Mouse (Mus musculus) kidney, embryonic 14.5 days (tissue): ENCODE measurements around the gene Etl4. TPM values are rescaled to one million over a fixed set of nuclear protein-coding genes. Genes with fewer than 3 reads are reported as not detected.

ENCODE experiments used
- ATAC-seq: fragments of 200-750 bp; cut with Nextera tagmentation; 2 replicates; pipeline ENCODE4 v1.8.0; 2017; ENCODE audit warnings: moderate number of reproducible peaks, mild to moderate bottlenecking, moderate TSS enrichment, moderate library complexity; ENCODE audit not compliant: low FRiP score, low TSS enrichment
- H3K27ac ChIP-seq: fragments of 300-500 bp; sonication (generic); 2 replicates; pipeline ENCODE4 v1.5.1; 2014; ENCODE audit warnings: low read depth, mild to moderate bottlenecking, low read length, moderate library complexity, mixed read lengths
- H3K27me3 ChIP-seq: fragments of 300-500 bp; sonication (generic); 2 replicates; pipeline ENCODE4 v1.6.1; 2014; ENCODE audit warnings: mild to moderate bottlenecking, low read length; ENCODE audit not compliant: control insufficient read depth, insufficient read depth
- H3K36me3 ChIP-seq: fragments of 300-500 bp; sonication (generic); 2 replicates; pipeline ENCODE4 v1.6.1; 2014; ENCODE audit warnings: low read length, mixed read lengths; ENCODE audit not compliant: control insufficient read depth, insufficient read depth
- H3K4me1 ChIP-seq: fragments of 300-500 bp; sonication (generic); 2 replicates; pipeline ENCODE4 v1.6.1; 2014; ENCODE audit warnings: low read length, mixed read lengths; ENCODE audit not compliant: control insufficient read depth, insufficient read depth
- H3K4me2 ChIP-seq: fragments of 300-500 bp; sonication (generic); replicated peaks from 2 replicates; pipeline ENCODE4 v1.6.1; 2014; ENCODE audit warnings: low read depth, mild to moderate bottlenecking, low read length
- H3K4me3 ChIP-seq: fragments of 300-500 bp; sonication (generic); 2 replicates; pipeline ENCODE4 v1.5.1; 2014; ENCODE audit warnings: mild to moderate bottlenecking, low read length
- H3K9ac ChIP-seq: fragments of 300-500 bp; sonication (generic); 2 replicates; pipeline ENCODE4 v1.6.1; 2014; ENCODE audit warnings: low read depth, mild to moderate bottlenecking, low read length, moderate library complexity
- H3K9me3 ChIP-seq: fragments of 300-500 bp; sonication (generic); 2 replicates; pipeline ENCODE4 v1.6.1; 2016; ENCODE audit warnings: low read length; ENCODE audit not compliant: control insufficient read depth
- WGBS: fragments of 180-500 bp; shearing (Covaris S2); extraction: QIAGEN DNeasy Blood & Tissue Kit; methylation state at CpG from one replicate; pipeline ENCODE4 v1.1.7; 2014; 5-methylcytosine and 5-hydroxymethylcytosine counted together
- polyA plus RNA-seq: library from polyadenylated mRNA; unstranded; fragments of >200 nt; fragmentation: Nextera tagmentation; extraction: Ambion mirVana; gene quantifications from 2 replicates; pipeline ENCODE4 v1.2.1, GENCODE M21; 2014

Gene Etl4
- polyA plus RNA-seq, 1 experiment from 2014 or later, result 93.8 TPM

- no peak overlapping the region for H3K9ac ChIP-seq
- H3K9me3 ChIP-seq, result no peaks in the 10 kb centered on the region
- no peaks in the 10 kb centered on the region; the same call in 1 of the 2 replicates for H3K4me1 ChIP-seq
- no peaks in the 10 kb centered on the region for H3K27me3 ChIP-seq
- peaks cover 7% of the 10 kb centered on the region; the same call in 1 of the 2 replicates for H3K36me3 ChIP-seq
- no peak for ATAC-seq
- H3K27ac ChIP-seq, result no peak overlapping the region
- WGBS, result 91% methylated on average over 4 of the region's 4 CpGs
- no peak overlapping the region for H3K4me2 ChIP-seq
- no peak overlapping the region for H3K4me3 ChIP-seq
These were observed 809.5 kb downstream of the Etl4 start for GRCm38 (mm10) chr2:20719105-20719504.

- no peaks in the 10 kb centered on the region for H3K9me3 ChIP-seq
- no peaks in the 10 kb centered on the region for H3K27me3 ChIP-seq
- ATAC-seq, result no peak
- no peak overlapping the region for H3K4me2 ChIP-seq
- H3K27ac ChIP-seq, result no peak overlapping the region
- peaks cover 6% of the 10 kb centered on the region; the same call in 1 of the 2 replicates for H3K36me3 ChIP-seq
- no peak overlapping the region for H3K4me3 ChIP-seq
- 88% methylated on average over 3 of the region's 3 CpGs for WGBS
- H3K9ac ChIP-seq, result no peak overlapping the region
- peaks cover 4% of the 10 kb centered on the region; the same call in 1 of the 2 replicates for H3K4me1 ChIP-seq
These were observed 811.5 kb downstream of the Etl4 start for GRCm38 (mm10) chr2:20721098-20721497.

GRCm38 (mm10) chr2:20722165-20722991 lies 812.8 kb downstream of the Etl4 start:
- no peak overlapping the region for H3K9ac ChIP-seq
- peaks cover 4% of the 10 kb centered on the region; the same call in 1 of the 2 replicates for H3K4me1 ChIP-seq
- 34% methylated on average over 15 of the region's 15 CpGs for WGBS
- H3K36me3 ChIP-seq, result peaks cover 2% of the 10 kb centered on the region; the same call in 1 of the 2 replicates
- no peak overlapping the region; the same call in 1 of the 2 replicates for H3K27ac ChIP-seq
- no peaks in the 10 kb centered on the region for H3K9me3 ChIP-seq
- no peak overlapping the region for H3K4me3 ChIP-seq
- no peak overlapping the region for H3K4me2 ChIP-seq
- H3K27me3 ChIP-seq, result no peaks in the 10 kb centered on the region
- ATAC-seq, result no peak

- no peak overlapping the region for H3K9ac ChIP-seq
- ATAC-seq, result peak; percentile 73
- peaks cover 4% of the 10 kb centered on the region; the same call in 1 of the 2 replicates for H3K4me1 ChIP-seq
- H3K36me3 ChIP-seq, result no peaks in the 10 kb centered on the region; the same call in 1 of the 2 replicates
- no peaks in the 10 kb centered on the region for H3K9me3 ChIP-seq
- no peak overlapping the region for H3K27ac ChIP-seq
- no peaks in the 10 kb centered on the region for H3K27me3 ChIP-seq
- WGBS, result 28% methylated on average over 2 of the region's 2 CpGs
- no peak overlapping the region for H3K4me3 ChIP-seq
- no peak overlapping the region for H3K4me2 ChIP-seq
These were observed 814.6 kb downstream of the Etl4 start for GRCm38 (mm10) chr2:20723990-20724745.

- H3K4me1 ChIP-seq, result 0 out of 2 replicates have a peak, but pooled peaks cover 4% of the 10 kb centered on the region
- ATAC-seq, result no peak
- H3K36me3 ChIP-seq, result no peaks in the 10 kb centered on the region
- no peak overlapping the region for H3K27ac ChIP-seq
- 81% methylated on average over 2 of the region's 2 CpGs for WGBS
- no peak overlapping the region for H3K9ac ChIP-seq
- no peaks in the 10 kb centered on the region for H3K9me3 ChIP-seq
- H3K4me3 ChIP-seq, result no peak overlapping the region
- no peak overlapping the region for H3K4me2 ChIP-seq
- H3K27me3 ChIP-seq, result no peaks in the 10 kb centered on the region
These were observed 817.4 kb downstream of the Etl4 start for GRCm38 (mm10) chr2:20726974-20727373.

GRCm38 (mm10) chr2:20727752-20728438 lies 818.3 kb downstream of the Etl4 start:
- no peak overlapping the region for H3K27ac ChIP-seq
- ATAC-seq, result no peak
- H3K4me1 ChIP-seq, result 0 out of 2 replicates have a peak, but pooled peaks cover 4% of the 10 kb centered on the region
- no peak overlapping the region for H3K4me3 ChIP-seq
- WGBS, result 85% methylated on average over 6 of the region's 6 CpGs
- H3K36me3 ChIP-seq, result no peaks in the 10 kb centered on the region
- no peak overlapping the region for H3K4me2 ChIP-seq
- no peak overlapping the region for H3K9ac ChIP-seq
- no peaks in the 10 kb centered on the region for H3K9me3 ChIP-seq
- H3K27me3 ChIP-seq, result no peaks in the 10 kb centered on the region

- H3K27ac ChIP-seq, result no peak overlapping the region
- no peak overlapping the region for H3K9ac ChIP-seq
- no peaks in the 10 kb centered on the region for H3K36me3 ChIP-seq
- H3K27me3 ChIP-seq, result no peaks in the 10 kb centered on the region
- H3K4me3 ChIP-seq, result no peak overlapping the region
- H3K4me1 ChIP-seq, result peaks cover 14% of the 10 kb centered on the region; the same call in 1 of the 2 replicates
- ATAC-seq, result 0 out of 2 replicates have a peak, but pooled peaks have one; percentile 35
- H3K9me3 ChIP-seq, result no peaks in the 10 kb centered on the region
- 54% methylated on average over 3 of the region's 3 CpGs for WGBS
- H3K4me2 ChIP-seq, result no peak overlapping the region
These were observed 825.9 kb downstream of the Etl4 start for GRCm38 (mm10) chr2:20735444-20735843.

- ATAC-seq, result peak; percentile 39; the same call in 1 of the 2 replicates
- WGBS, result 62% methylated on average over 7 of the region's 7 CpGs
- Histone ChIP-seq H3K9me3 (no peaks in the 10 kb centered on the region), H3K27ac (peak overlapping the region; percentile 51; the same call in 1 of the 2 replicates), H3K4me2 (peak overlapping the region; percentile 22; the same call in 1 of the 2 replicates), H3K9ac (peak overlapping the region; percentile 31; the same call in 1 of the 2 replicates), H3K4me3 (no peak overlapping the region), H3K4me1 (peaks cover 14% of the 10 kb centered on the region; the same call in 1 of the 2 replicates), H3K36me3 (no peaks in the 10 kb centered on the region), H3K27me3 (no peaks in the 10 kb centered on the region)
These were observed 826.9 kb downstream of the Etl4 start for GRCm38 (mm10) chr2:20736324-20737015.
